Mouse (Mus musculus): Measurements from ENCODE around the gene Lactb.

DNA sequence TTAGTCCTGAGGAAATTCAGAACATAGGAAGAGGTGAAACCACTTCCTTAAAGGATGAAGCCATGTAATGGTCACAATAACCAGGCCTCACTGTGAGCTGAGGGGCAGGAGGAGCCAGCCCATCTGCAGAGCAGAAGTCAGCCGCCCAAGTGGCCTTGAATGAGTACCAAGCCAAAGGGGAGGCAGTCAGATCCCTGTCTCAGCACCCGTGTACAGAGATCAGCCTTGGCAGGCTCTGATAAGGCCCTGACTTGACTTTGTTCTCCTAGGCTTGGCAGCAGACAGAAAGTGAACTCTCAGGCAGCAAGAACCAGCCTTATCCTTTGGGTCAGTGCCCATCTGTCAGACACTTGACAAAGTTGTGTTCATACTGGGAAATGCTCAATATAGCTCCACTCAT lies 44.8 kb upstream of the Lactb start:
- no peak for TF ChIP-seq TAL1 (IDR thresholded peaks at IDR 0.05; ENCODE audit: low read length)
- TF ChIP-seq GATA1 (IDR thresholded peaks at IDR 0.05; ENCODE audit: low read length): 0 out of 2 replicates have a peak, but pooled peaks have one; percentile 29
